Mouse (Mus musculus) heart, embryonic 13.5 days (tissue): Measurements from ENCODE around the gene Aftph. TPM values are rescaled to one million over a fixed set of nuclear protein-coding genes. Genes with fewer than 3 reads are reported as not detected.

Experiments
- polyA plus RNA-seq: library from polyadenylated mRNA; unstranded; fragments of >200 nt; fragmentation: Nextera tagmentation; extraction: Ambion mirVana; gene quantifications from 2 replicates; pipeline ENCODE4 v1.2.1, GENCODE M21; 2015

Aftph gene
- polyA plus RNA-seq, 1 experiment from 2014 or later = 9.5 TPM

Other genes starting within 250 kb of the Aftph start
- gene Sertad2, start 198.3 kb downstream of the Aftph start, polyA plus RNA-seq = 30.5 and 32.7 TPM in 2 replicates
- 35.1 and 37.5 TPM in 2 replicates for gene Lgalsl, start 89.5 kb upstream of the Aftph start, polyA plus RNA-seq